Mouse (Mus musculus): Measurements from ENCODE around the gene Zmiz1. TPM values are rescaled to one million over a fixed set of nuclear protein-coding genes. Genes with fewer than 3 reads are reported as not detected.

Gene Zmiz1
- total RNA-seq (2021), result 100 to 1,000 TPM; 115 to 128 TPM
- long read RNA-seq, partial matches to known transcripts, result 20 of 23 reads
- long read RNA-seq, other reads (novel, unspliced or antisense), result 3 of 23 reads

GRCm38 (mm10) chr14:25459016-25459393 is at the start of gene Zmiz1:
Gene Zmiz1 (plus strand): TSS chr14:25459185.
- peak; percentile 86 to 90 for DNase-seq (ENCODE audit: low spot score in 2 of 2)

GRCm38 (mm10) chr14:25411848-25412527 is 47.0 kb upstream of the Zmiz1 start:
- no peak for DNase-seq (ENCODE audit: low spot score in 2 of 2)

- no peak for DNase-seq (ENCODE audit: low spot score in 2 of 2)
Observed at GRCm38 (mm10) chr14:25412811-25413210, 46.2 kb upstream of the Zmiz1 start.

GRCm38 (mm10) chr14:25413510-25413909 is 45.5 kb upstream of the Zmiz1 start:
- no peak for DNase-seq (ENCODE audit: low spot score in 2 of 2)

- no peak for DNase-seq (ENCODE audit: low spot score in 2 of 2)
Observed at GRCm38 (mm10) chr14:25414115-25414514, 44.9 kb upstream of the Zmiz1 start.

GRCm38 (mm10) chr14:25420001-25420690 is 38.8 kb upstream of the Zmiz1 start:
- no peak for DNase-seq (ENCODE audit: low spot score in 2 of 2)

- DNase-seq (ENCODE audit: low spot score in 2 of 2), result peak in 1 of 2 experiments; percentile 25
Observed at GRCm38 (mm10) chr14:25420987-25421386, 38.0 kb upstream of the Zmiz1 start.

- peak; percentile 67 to 69 for DNase-seq (ENCODE audit: low spot score in 2 of 2)
Observed at GRCm38 (mm10) chr14:25421596-25422001, 37.4 kb upstream of the Zmiz1 start.

GRCm38 (mm10) chr14:25422946-25423345 is 36.0 kb upstream of the Zmiz1 start:
- no peak for DNase-seq (ENCODE audit: low spot score in 2 of 2)

GRCm38 (mm10) chr14:25423721-25424443 is 35.1 kb upstream of the Zmiz1 start:
- DNase-seq (ENCODE audit: low spot score in 2 of 2), result no peak

- DNase-seq (ENCODE audit: low spot score in 2 of 2), result no peak
Observed at GRCm38 (mm10) chr14:25438255-25438654, 20.7 kb upstream of the Zmiz1 start.

GRCm38 (mm10) chr14:25440116-25440515 is 18.9 kb upstream of the Zmiz1 start:
- no peak for DNase-seq (ENCODE audit: low spot score in 2 of 2)

- DNase-seq (ENCODE audit: low spot score in 2 of 2), result no peak
Observed at GRCm38 (mm10) chr14:25440777-25441176, 18.2 kb upstream of the Zmiz1 start.

GRCm38 (mm10) chr14:25441469-25441868 is 17.5 kb upstream of the Zmiz1 start:
- no peak for DNase-seq (ENCODE audit: low spot score in 2 of 2)

GRCm38 (mm10) chr14:25442676-25443075 is 16.3 kb upstream of the Zmiz1 start:
- no peak for DNase-seq (ENCODE audit: low spot score in 2 of 2)

- no peak for DNase-seq (ENCODE audit: low spot score in 2 of 2)
Observed at GRCm38 (mm10) chr14:25447136-25447775, 11.7 kb upstream of the Zmiz1 start.

GRCm38 (mm10) chr14:25448471-25448870 is 10.5 kb upstream of the Zmiz1 start:
- no peak for DNase-seq (ENCODE audit: low spot score in 2 of 2)

GRCm38 (mm10) chr14:25451099-25451667 is 7.8 kb upstream of the Zmiz1 start:
- no peak for DNase-seq (ENCODE audit: low spot score in 2 of 2)

- no peak for DNase-seq (ENCODE audit: low spot score in 2 of 2)
Observed at GRCm38 (mm10) chr14:25451699-25452632, 7.0 kb upstream of the Zmiz1 start.

GRCm38 (mm10) chr14:25452633-25453025 is 6.4 kb upstream of the Zmiz1 start:
- DNase-seq (ENCODE audit: low spot score in 2 of 2), result no peak

All from layer of hippocampus, postnatal 10 days (tissue).